Mouse (Mus musculus) bone marrow, adult 2 months (tissue): ENCODE data around the gene Dpy30. TPM values are rescaled to one million over a fixed set of nuclear protein-coding genes. Genes with fewer than 3 reads are reported as not detected.
"Not testable (repeated sequence)": the region's sequence is repeated elsewhere in the genome, so short reads cannot be mapped to it uniquely, and the experiment has no call there.

Source experiments
- H3K27ac ChIP-seq: fragments of 200-500 bp; 2 replicates; pipeline ENCODE4 v1.5.1; 2012; ENCODE audit warnings: low read depth, mild to moderate bottlenecking, control low read depth, inconsistent platforms, low read length; ENCODE audit not compliant: control insufficient read depth, poor library complexity, insufficient read depth
- H3K4me1 ChIP-seq: fragments of 200-500 bp; 2 replicates; pipeline ENCODE4 v1.6.1; 2011; ENCODE audit warnings: low read length; ENCODE audit not compliant: control insufficient read depth, insufficient read depth
- H3K4me3 ChIP-seq: fragments of 200-500 bp; replicated peaks from 2 replicates; pipeline ENCODE3; 2011; ENCODE audit warnings: mild to moderate bottlenecking, low read depth, low read length, control low read depth; ENCODE audit not compliant: control insufficient read depth
- CTCF ChIP-seq: fragments of 200-500 bp; IDR thresholded peaks from 2 replicates; pipeline ENCODE4 v1.5.1; 2011; ENCODE audit warnings: low read length, control low read depth; ENCODE audit not compliant: control insufficient read depth, insufficient read depth
- POLR2A ChIP-seq: fragments of 200-500 bp; IDR thresholded peaks from 2 replicates; pipeline ENCODE4 v1.6.1; 2011; ENCODE audit warnings: low read depth, mild to moderate bottlenecking, control low read depth, low read length, borderline replicate concordance; ENCODE audit not compliant: control insufficient read depth
- WGBS: fragments of 180-500 bp; shearing (Covaris S2); methylation state at CpG from one replicate; pipeline ENCODE4 v1.1.7; 2018; 5-methylcytosine and 5-hydroxymethylcytosine counted together
- polyA plus RNA-seq: library from polyadenylated mRNA; stranded (reverse); fragments of >200 nt; gene quantifications from 2 replicates; pipeline ENCODE4 v1.2.4, GENCODE M21; 2011; ENCODE audit warnings: low replicate concordance; ENCODE audit not compliant: missing spikeins, insufficient read depth, insufficient read length

Dpy30 gene
- 78.1 and 83.6 TPM in 2 replicates for polyA plus RNA-seq

GRCm38 (mm10) chr17:74323844-74324243 is at the start of gene Dpy30:
Gene Dpy30, minus strand, starts transcription at chr17:74323944.
- WGBS = 75% methylated on average over 2 of the region's 2 CpGs

GRCm38 (mm10) chr17:74363592-74363991 is 39.8 kb upstream of the Dpy30 start:
- H3K4me1 ChIP-seq = no peaks in the 10 kb centered on the region
- no peak overlapping the region for H3K27ac ChIP-seq
- 45% methylated on average over 1 of the region's 1 CpGs for WGBS
- H3K4me3 ChIP-seq = no peak overlapping the region
- TF ChIP-seq POLR2A = no peak
- TF ChIP-seq CTCF = no peak

More at GRCm38 (mm10) chr17:74323844-74324243, at the start of gene Dpy30:
- Histone ChIP-seq H3K4me1 (no peaks in the 10 kb centered on the region), H3K4me3 (no peak within 1 kb of the TSS), H3K27ac (no peak within 1 kb of the TSS)
- no peak for TF ChIP-seq CTCF
- no peak for TF ChIP-seq POLR2A

- Histone ChIP-seq H3K4me3 (no peak overlapping the region), H3K27ac (no peak overlapping the region), H3K4me1 (peaks cover 5% of the 10 kb centered on the region)
- TF ChIP-seq POLR2A (no peak), CTCF (no peak)
- 58% methylated on average over 5 of the region's 5 CpGs for WGBS
Measured at GRCm38 (mm10) chr17:74341151-74341550, 17.4 kb upstream of the Dpy30 start.

- 1% methylated on average over 86 of the region's 90 CpGs for WGBS
- TF ChIP-seq POLR2A (peak; percentile 67; the same call in 1 of the 2 replicates), CTCF (no peak)
Measured at GRCm38 (mm10) chr17:74338937-74339804, 15.4 kb upstream of the Dpy30 start, which contains the start of gene Spast. Gene Spast, plus strand, starts transcription at chr17:74338987.

GRCm38 (mm10) chr17:74338225-74338931 is 14.6 kb upstream of the Dpy30 start:
- H3K4me1 ChIP-seq = peaks cover 5% of the 10 kb centered on the region
- under 1% methylated on average over 50 of the region's 50 CpGs for WGBS
- TF ChIP-seq CTCF (no peak), POLR2A (peak; percentile 33; the same call in 1 of the 2 replicates)
- peak overlapping the region; percentile 99 for H3K27ac ChIP-seq
- peak overlapping the region; percentile 87 for H3K4me3 ChIP-seq

More at GRCm38 (mm10) chr17:74338937-74339804, 15.4 kb upstream of the Dpy30 start, which contains the start of gene Spast:
- peaks cover 5% of the 10 kb centered on the region for H3K4me1 ChIP-seq
- peak within 1 kb of the TSS; percentile 87 for H3K4me3 ChIP-seq
- peak within 1 kb of the TSS; percentile 99 for H3K27ac ChIP-seq

- Histone ChIP-seq H3K4me3 (no peak overlapping the region), H3K4me1 (no peaks in the 10 kb centered on the region), H3K27ac (no peak overlapping the region)
- TF ChIP-seq CTCF (no peak), POLR2A (no peak)
- WGBS = 78% methylated on average over 9 of the region's 9 CpGs
Measured at GRCm38 (mm10) chr17:74331049-74331676, 7.4 kb upstream of the Dpy30 start.

- H3K27ac ChIP-seq, H3K4me1 ChIP-seq, H3K4me3 ChIP-seq: not testable (repeated sequence)
- WGBS = 52% methylated on average over 2 of the region's 2 CpGs
- TF ChIP-seq CTCF = peak; percentile 61
Measured at GRCm38 (mm10) chr17:74328146-74328545, 4.4 kb upstream of the Dpy30 start.

GRCm38 (mm10) chr17:74327195-74327594 is 3.5 kb upstream of the Dpy30 start:
- not testable (repeated sequence) for H3K4me1 ChIP-seq

More at GRCm38 (mm10) chr17:74327195-74327594, 3.5 kb upstream of the Dpy30 start:
- not testable (repeated sequence) for H3K4me3 ChIP-seq, H3K27ac ChIP-seq
- 84% methylated on average over 7 of the region's 7 CpGs for WGBS
